Mouse (Mus musculus): ENCODE measurements around the gene Cd151. TPM values are rescaled to one million over a fixed set of nuclear protein-coding genes. Genes with fewer than 3 reads are reported as not detected.
A peak's percentile ranks its signal among the peaks of the same experiment; 100 is the strongest.

Cd151 gene
- total and polyA plus RNA-seq, 2 experiments: 51.9 to 103 TPM

DNA sequence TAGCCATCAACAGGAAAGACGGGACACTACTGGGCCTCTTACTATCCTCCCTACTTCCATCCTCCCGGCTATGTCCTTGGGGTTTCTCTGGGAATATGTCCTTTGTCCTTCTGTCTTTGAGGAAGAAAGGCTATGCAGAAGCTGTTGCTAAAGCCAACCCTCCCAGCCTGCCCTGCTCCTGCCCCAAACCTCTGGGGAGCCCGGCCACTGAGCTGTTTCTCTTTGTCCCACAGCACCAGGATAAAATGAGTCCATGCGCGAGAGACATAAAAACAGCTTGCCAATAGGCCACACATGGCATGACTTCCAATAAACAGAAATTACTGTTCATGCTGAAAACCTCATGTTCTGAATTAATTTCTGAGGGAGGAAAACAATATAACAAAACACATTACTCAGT lies 51.1 kb downstream of the Cd151 start:
- no peaks in the 10 kb centered on the region for H3K36me3 ChIP-seq (ENCODE audit: control insufficient read depth, insufficient read depth, low read length)
- peaks cover 19% of the 10 kb centered on the region for H3K4me1 ChIP-seq (ENCODE audit: control insufficient read depth, insufficient read depth, low read length)
- 77% methylated on average over 5 of the region's 5 CpGs for WGBS

DNA sequence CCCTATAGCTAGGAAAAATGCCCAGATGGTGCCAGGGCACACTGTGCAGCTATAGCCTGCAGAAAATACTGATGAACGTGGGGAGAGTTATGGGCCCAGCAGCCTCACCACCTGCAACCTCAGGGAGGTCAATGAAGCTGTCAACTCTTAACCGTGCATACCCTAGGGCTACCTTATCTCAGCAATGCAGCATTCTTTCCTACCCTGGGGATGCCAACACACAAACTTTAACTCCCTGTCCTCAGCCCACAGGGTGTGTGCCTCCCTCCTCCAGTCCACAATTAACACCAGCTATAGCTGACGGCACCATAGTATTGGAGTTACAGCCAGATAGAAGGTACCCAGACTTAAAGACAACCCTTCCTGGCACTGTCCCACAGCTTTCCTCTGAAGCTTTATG lies 51.7 kb downstream of the Cd151 start:
- Histone ChIP-seq H3K79me2 (ENCODE audit: control insufficient read depth, insufficient read depth, low read length) (no peaks in the 10 kb centered on the region), H3K27ac (replicated peaks; ENCODE audit: insufficient read depth, low read depth, low read length) (0 out of 2 replicates have a peak overlapping the region, but pooled peaks have one; percentile 85), H3K27me3 (ENCODE audit: control insufficient read depth, insufficient read depth, low read length) (no peaks in the 10 kb centered on the region), H3K4me3 (ENCODE audit: insufficient read depth, low read depth, low read length) (no peak overlapping the region), H3K4me1 (ENCODE audit: control insufficient read depth, insufficient read depth, low read length) (peaks cover 19% of the 10 kb centered on the region), H3K36me3 (ENCODE audit: control insufficient read depth, insufficient read depth, low read length) (no peaks in the 10 kb centered on the region), H3K9ac (ENCODE audit: low read depth, low read length) (no peak overlapping the region)
- DNase-seq (ENCODE audit: extremely low read depth, low read depth, low spot score): no peak
- TF ChIP-seq CTCF (IDR thresholded peaks at IDR 0.05; ENCODE audit: low read depth, low read length) (no peak), POLR2A (IDR thresholded peaks at IDR 0.05; ENCODE audit: extremely low read depth, insufficient read depth, low read length) (no peak)
- 88% methylated on average over 3 of the region's 3 CpGs for WGBS

More for the DNA sequence above, 51.1 kb downstream of the Cd151 start:
- no peak for TF ChIP-seq POLR2A (IDR thresholded peaks at IDR 0.05; ENCODE audit: extremely low read depth, insufficient read depth, low read length)
- no peak for TF ChIP-seq CTCF (IDR thresholded peaks at IDR 0.05; ENCODE audit: low read depth, low read length)
- no peak overlapping the region for H3K4me3 ChIP-seq (ENCODE audit: insufficient read depth, low read depth, low read length)
- H3K27me3 ChIP-seq (ENCODE audit: control insufficient read depth, insufficient read depth, low read length): no peaks in the 10 kb centered on the region
- no peak for DNase-seq (ENCODE audit: extremely low read depth, low read depth, low spot score)
- H3K9ac ChIP-seq (ENCODE audit: low read depth, low read length): no peak overlapping the region
- no peaks in the 10 kb centered on the region for H3K79me2 ChIP-seq (ENCODE audit: control insufficient read depth, insufficient read depth, low read length)
- H3K27ac ChIP-seq (replicated peaks; ENCODE audit: insufficient read depth, low read depth, low read length): peak overlapping the region; percentile 85

DNA sequence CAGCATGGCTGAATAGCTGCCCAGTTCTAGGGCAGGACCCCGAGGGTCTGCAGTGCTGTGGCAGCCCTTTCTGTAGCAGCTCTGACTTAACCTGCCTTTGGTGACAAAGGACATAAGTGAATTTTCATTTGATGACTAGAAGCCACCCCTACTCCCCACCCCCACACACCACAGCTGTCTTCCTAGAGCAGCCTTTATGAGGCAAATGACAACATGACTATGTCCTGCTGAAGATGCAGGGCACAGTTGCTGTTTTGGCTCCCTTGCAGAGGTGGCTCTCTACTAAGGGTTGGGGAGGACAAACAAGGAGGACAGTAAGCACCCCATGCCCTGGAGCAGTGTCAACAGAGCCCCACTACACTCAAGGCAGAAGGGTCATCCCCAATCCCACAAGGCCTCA lies 52.6 kb downstream of the Cd151 start:
- TF ChIP-seq CTCF (IDR thresholded peaks at IDR 0.05; ENCODE audit: low read depth, low read length): no peak
- TF ChIP-seq POLR2A (IDR thresholded peaks at IDR 0.05; ENCODE audit: extremely low read depth, insufficient read depth, low read length): no peak
- no peaks in the 10 kb centered on the region for H3K27me3 ChIP-seq (ENCODE audit: control insufficient read depth, insufficient read depth, low read length)
- WGBS: 72% methylated on average over 1 of the region's 1 CpGs
- peaks cover 19% of the 10 kb centered on the region for H3K4me1 ChIP-seq (ENCODE audit: control insufficient read depth, insufficient read depth, low read length)
- DNase-seq (ENCODE audit: extremely low read depth, low read depth, low spot score): no peak
- H3K27ac ChIP-seq (replicated peaks; ENCODE audit: insufficient read depth, low read depth, low read length): no peak overlapping the region
- no peak overlapping the region for H3K9ac ChIP-seq (ENCODE audit: low read depth, low read length)
- H3K79me2 ChIP-seq (ENCODE audit: control insufficient read depth, insufficient read depth, low read length): no peaks in the 10 kb centered on the region
- H3K36me3 ChIP-seq (ENCODE audit: control insufficient read depth, insufficient read depth, low read length): no peaks in the 10 kb centered on the region
- H3K4me3 ChIP-seq (ENCODE audit: insufficient read depth, low read depth, low read length): no peak overlapping the region

Other genes with a start within 250 kb of the Cd151 start
- gene Phrf1, start 238.6 kb upstream of the Cd151 start, total RNA-seq (2014; rRNA removed): 8.1 and 12.6 TPM in 2 replicates
- gene Phrf1, start 238.6 kb upstream of the Cd151 start, polyA plus RNA-seq (2012; rRNA removed): 6.7 and 9.2 TPM in 2 replicates
- gene Irf7, start 200.9 kb upstream of the Cd151 start, total RNA-seq (2014; rRNA removed): 22.8 and 32.2 TPM in 2 replicates
- 42.4 and 102 TPM in 2 replicates for gene Irf7, start 200.9 kb upstream of the Cd151 start, polyA plus RNA-seq (2012; rRNA removed)
- gene Cdhr5, start 190.6 kb upstream of the Cd151 start, total RNA-seq (2014; rRNA removed): 18.5 and 40.3 TPM in 2 replicates
- 31.2 and 31.7 TPM in 2 replicates for gene Cdhr5, start 190.6 kb upstream of the Cd151 start, polyA plus RNA-seq (2012; rRNA removed)
- gene Sct, start 188.3 kb upstream of the Cd151 start, total RNA-seq (2014; rRNA removed): not detected in 2 replicates
- gene Sct, start 188.3 kb upstream of the Cd151 start, polyA plus RNA-seq (2012; rRNA removed): not detected in 2 replicates
- gene Drd4, start 175.4 kb upstream of the Cd151 start, total RNA-seq (2014; rRNA removed): not detected in 2 replicates
- not detected in 2 replicates for gene Drd4, start 175.4 kb upstream of the Cd151 start, polyA plus RNA-seq (2012; rRNA removed)
- 3.1 and 5.8 TPM in 2 replicates for gene Deaf1, start 139.7 kb upstream of the Cd151 start, total RNA-seq (2014; rRNA removed)
- gene Deaf1, start 139.7 kb upstream of the Cd151 start, polyA plus RNA-seq (2012; rRNA removed): 6.9 and 7.8 TPM in 2 replicates
- gene Tmem80, start 139.7 kb upstream of the Cd151 start, total RNA-seq (2014; rRNA removed): 8.9 and 10.3 TPM in 2 replicates
- gene Tmem80, start 139.7 kb upstream of the Cd151 start, polyA plus RNA-seq (2012; rRNA removed): 14.3 and 20.9 TPM in 2 replicates
- gene Eps8l2, start 128.5 kb upstream of the Cd151 start, total RNA-seq (2014; rRNA removed): 17.4 and 38.5 TPM in 2 replicates
- gene Eps8l2, start 128.5 kb upstream of the Cd151 start, polyA plus RNA-seq (2012; rRNA removed): 80.9 and 117 TPM in 2 replicates
- gene Taldo1, start 75.2 kb upstream of the Cd151 start, total RNA-seq (2014; rRNA removed): 160 and 195 TPM in 2 replicates
- 125 and 166 TPM in 2 replicates for gene Taldo1, start 75.2 kb upstream of the Cd151 start, polyA plus RNA-seq (2012; rRNA removed)
- 15.1 and 23.5 TPM in 2 replicates for gene Gatd1, start 53.3 kb upstream of the Cd151 start, total RNA-seq (2014; rRNA removed)
- 34.9 and 36.2 TPM in 2 replicates for gene Gatd1, start 53.3 kb upstream of the Cd151 start, polyA plus RNA-seq (2012; rRNA removed)
- gene Cend1, start 37.9 kb upstream of the Cd151 start, total RNA-seq (2014; rRNA removed): 0.13 TPM in 1 of 2 replicates, not detected in the other
- gene Cend1, start 37.9 kb upstream of the Cd151 start, polyA plus RNA-seq (2012; rRNA removed): 0.09 and 0.10 TPM in 2 replicates
- 26.1 and 40.7 TPM in 2 replicates for gene Slc25a22, start 29.5 kb upstream of the Cd151 start, total RNA-seq (2014; rRNA removed)
- gene Slc25a22, start 29.5 kb upstream of the Cd151 start, polyA plus RNA-seq (2012; rRNA removed): 315 and 345 TPM in 2 replicates
- gene Pidd1, start 23.4 kb upstream of the Cd151 start, total RNA-seq (2014; rRNA removed): 0.37 and 0.94 TPM in 2 replicates
- gene Pidd1, start 23.4 kb upstream of the Cd151 start, polyA plus RNA-seq (2012; rRNA removed): 3.8 and 4.7 TPM in 2 replicates
- 255 and 308 TPM in 2 replicates for gene Rplp2, start 20.0 kb upstream of the Cd151 start, total RNA-seq (2014; rRNA removed)
- gene Rplp2, start 20.0 kb upstream of the Cd151 start, polyA plus RNA-seq (2012; rRNA removed): 265 and 286 TPM in 2 replicates
- 22.6 and 31.7 TPM in 2 replicates for gene Pnpla2, start 12.2 kb upstream of the Cd151 start, total RNA-seq (2014; rRNA removed)
- gene Pnpla2, start 12.2 kb upstream of the Cd151 start, polyA plus RNA-seq (2012; rRNA removed): 83.7 and 84.8 TPM in 2 replicates
- gene Cracr2b, start 6.3 kb upstream of the Cd151 start, total RNA-seq (2014; rRNA removed): 3.7 and 4.3 TPM in 2 replicates
- 4.7 and 8.7 TPM in 2 replicates for gene Cracr2b, start 6.3 kb upstream of the Cd151 start, polyA plus RNA-seq (2012; rRNA removed)
- 41.1 and 43.3 TPM in 2 replicates for gene Polr2l, start 7.7 kb downstream of the Cd151 start, total RNA-seq (2014; rRNA removed)
- 42.8 and 45.7 TPM in 2 replicates for gene Polr2l, start 7.7 kb downstream of the Cd151 start, polyA plus RNA-seq (2012; rRNA removed)
- gene Tspan4, start 7.8 kb downstream of the Cd151 start, total RNA-seq (2014; rRNA removed): 66.9 and 67.1 TPM in 2 replicates
- 78.1 and 135 TPM in 2 replicates for gene Tspan4, start 7.8 kb downstream of the Cd151 start, polyA plus RNA-seq (2012; rRNA removed)
- 24.2 and 30.6 TPM in 2 replicates for gene Chid1, start 72.5 kb downstream of the Cd151 start, total RNA-seq (2014; rRNA removed)
- gene Chid1, start 72.5 kb downstream of the Cd151 start, polyA plus RNA-seq (2012; rRNA removed): 32.6 and 45.1 TPM in 2 replicates
- gene Ap2a2, start 94.8 kb downstream of the Cd151 start, total RNA-seq (2014; rRNA removed): 42.2 and 54.0 TPM in 2 replicates
- 37.9 and 38.1 TPM in 2 replicates for gene Ap2a2, start 94.8 kb downstream of the Cd151 start, polyA plus RNA-seq (2012; rRNA removed)
- gene Muc6, start 187.9 kb downstream of the Cd151 start, total RNA-seq (2014; rRNA removed): 0.07 TPM in 1 of 2 replicates, not detected in the other
- gene Muc6, start 187.9 kb downstream of the Cd151 start, polyA plus RNA-seq (2012; rRNA removed): not detected in 2 replicates
- gene Muc2, start 222.9 kb downstream of the Cd151 start, total RNA-seq (2014; rRNA removed): not detected in 2 replicates
- gene Muc2, start 222.9 kb downstream of the Cd151 start, polyA plus RNA-seq (2012; rRNA removed): 2.4 and 3.7 TPM in 2 replicates